Mouse (Mus musculus) brown adipose tissue, adult 24 weeks (tissue): ENCODE measurements at regions not wholly inside any gene's neighbourhood (a gene's known extent, or its start where the extent isn't known, plus 50 kb on each side); places are given as distances from the start of the nearest gene placed in this dataset.

Experiments
- H3K27ac ChIP-seq: fragments of 200-500 bp; replicated peaks from 2 replicates; pipeline ENCODE4 v1.5.1; 2012; ENCODE audit warnings: low read depth, mild to moderate bottlenecking, low read length
- H3K4me1 ChIP-seq: fragments of 200-500 bp; 2 replicates; pipeline ENCODE4 v1.6.1; 2012; ENCODE audit warnings: low read length, mixed read lengths; ENCODE audit not compliant: control insufficient read depth, insufficient read depth, insufficient read length
- H3K4me3 ChIP-seq: fragments of 200-500 bp; 2 replicates; pipeline ENCODE4 v1.5.1; 2012; ENCODE audit warnings: low read depth, mild to moderate bottlenecking, low read length, moderate library complexity; ENCODE audit not compliant: insufficient read depth

- H3K4me3 ChIP-seq, result no peak overlapping the region
- H3K27ac ChIP-seq, result no peak overlapping the region
- no peaks in the 10 kb centered on the region for H3K4me1 ChIP-seq
Measured at GRCm38 (mm10) chr4:105346846-105347245, 189.7 kb downstream of the Plpp3 start.

GRCm38 (mm10) chr4:105347911-105348310 is 190.8 kb downstream of the Plpp3 start:
- Histone ChIP-seq H3K27ac (no peak overlapping the region), H3K4me3 (no peak overlapping the region), H3K4me1 (peaks cover 3% of the 10 kb centered on the region; the same call in 1 of the 2 replicates)

- no peak overlapping the region for H3K27ac ChIP-seq
Measured at GRCm38 (mm10) chr4:105349316-105350207, 192.4 kb downstream of the Plpp3 start.

GRCm38 (mm10) chr4:105352342-105352741 is 195.2 kb downstream of the Plpp3 start:
- Histone ChIP-seq H3K4me3 (no peak overlapping the region), H3K27ac (no peak overlapping the region; the same call in 1 of the 2 replicates), H3K4me1 (peaks cover 3% of the 10 kb centered on the region; the same call in 1 of the 2 replicates)

More at GRCm38 (mm10) chr4:105349316-105350207, 192.4 kb downstream of the Plpp3 start:
- peaks cover 3% of the 10 kb centered on the region; the same call in 1 of the 2 replicates for H3K4me1 ChIP-seq
- H3K4me3 ChIP-seq, result no peak overlapping the region

- peaks cover 3% of the 10 kb centered on the region; the same call in 1 of the 2 replicates for H3K4me1 ChIP-seq
- no peak overlapping the region for H3K27ac ChIP-seq
- H3K4me3 ChIP-seq, result no peak overlapping the region
Measured at GRCm38 (mm10) chr4:105352953-105353352, 195.8 kb downstream of the Plpp3 start.

GRCm38 (mm10) chr4:105354097-105354496 is 196.9 kb downstream of the Plpp3 start:
- no peak overlapping the region for H3K27ac ChIP-seq
- no peak overlapping the region for H3K4me3 ChIP-seq
- H3K4me1 ChIP-seq, result peaks cover 3% of the 10 kb centered on the region; the same call in 1 of the 2 replicates

- peaks cover 3% of the 10 kb centered on the region; the same call in 1 of the 2 replicates for H3K4me1 ChIP-seq
Measured at GRCm38 (mm10) chr4:105356616-105357015, 199.5 kb downstream of the Plpp3 start.

GRCm38 (mm10) chr4:105358725-105359124 is 201.6 kb downstream of the Plpp3 start:
- H3K4me3 ChIP-seq, result no peak overlapping the region
- H3K27ac ChIP-seq, result no peak overlapping the region
- peaks cover 1% of the 10 kb centered on the region; the same call in 1 of the 2 replicates for H3K4me1 ChIP-seq

More at GRCm38 (mm10) chr4:105356616-105357015, 199.5 kb downstream of the Plpp3 start:
- Histone ChIP-seq H3K27ac (no peak overlapping the region), H3K4me3 (no peak overlapping the region)

GRCm38 (mm10) chr4:105364496-105364895 is 207.3 kb downstream of the Plpp3 start:
- Histone ChIP-seq H3K4me3 (no peak overlapping the region), H3K27ac (peak overlapping the region; percentile 90), H3K4me1 (peaks cover 9% of the 10 kb centered on the region; the same call in 1 of the 2 replicates)

GRCm38 (mm10) chr4:105365076-105365475 is 207.9 kb downstream of the Plpp3 start:
- peaks cover 9% of the 10 kb centered on the region; the same call in 1 of the 2 replicates for H3K4me1 ChIP-seq
- no peak overlapping the region for H3K4me3 ChIP-seq
- no peak overlapping the region; the same call in 1 of the 2 replicates for H3K27ac ChIP-seq

GRCm38 (mm10) chr4:105376591-105376990 is 219.4 kb downstream of the Plpp3 start:
- Histone ChIP-seq H3K27ac (no peak overlapping the region), H3K4me3 (no peak overlapping the region), H3K4me1 (peaks cover 9% of the 10 kb centered on the region)

GRCm38 (mm10) chr4:105377469-105378187 is 220.5 kb downstream of the Plpp3 start:
- H3K4me1 ChIP-seq, result peaks cover 9% of the 10 kb centered on the region
- no peak overlapping the region for H3K4me3 ChIP-seq
- no peak overlapping the region for H3K27ac ChIP-seq

GRCm38 (mm10) chr4:105384826-105385225 is 227.7 kb downstream of the Plpp3 start:
- H3K4me3 ChIP-seq, result no peak overlapping the region
- H3K27ac ChIP-seq, result no peak overlapping the region
- H3K4me1 ChIP-seq, result no peaks in the 10 kb centered on the region

- Histone ChIP-seq H3K4me3 (no peak overlapping the region), H3K4me1 (no peaks in the 10 kb centered on the region; the same call in 1 of the 2 replicates), H3K27ac (no peak overlapping the region)
Measured at GRCm38 (mm10) chr4:105385481-105385880, 228.3 kb downstream of the Plpp3 start.

GRCm38 (mm10) chr4:105390378-105390777 is 233.2 kb downstream of the Plpp3 start:
- no peak overlapping the region for H3K27ac ChIP-seq
- H3K4me1 ChIP-seq, result no peaks in the 10 kb centered on the region; the same call in 1 of the 2 replicates
- no peak overlapping the region for H3K4me3 ChIP-seq
